Mouse (Mus musculus): ENCODE results near the gene Mfap3. TPM values are rescaled to one million over a fixed set of nuclear protein-coding genes. Genes with fewer than 3 reads are reported as not detected.
"Not testable (repeated sequence)": the region's sequence is repeated elsewhere in the genome, so short reads cannot be mapped to it uniquely, and the experiment has no call there.

Gene Mfap3
- polyA plus RNA-seq, 1 experiment from 2014 or later = 36.3 TPM

- no peak for DNase-seq (ENCODE audit: low spot score)
Observed at GRCm38 (mm10) chr11:57527506-57527905, 9.0 kb downstream of the Mfap3 start.

- no peak for DNase-seq (ENCODE audit: low spot score)
Observed at GRCm38 (mm10) chr11:57529111-57529510, 10.6 kb downstream of the Mfap3 start.

- no peak for DNase-seq (ENCODE audit: low spot score)
Observed at GRCm38 (mm10) chr11:57531300-57531950, 13.0 kb downstream of the Mfap3 start.

- no peak for DNase-seq (ENCODE audit: low spot score)
Observed at GRCm38 (mm10) chr11:57532306-57532705, 13.8 kb downstream of the Mfap3 start.

GRCm38 (mm10) chr11:57535912-57536311 lies 17.4 kb downstream of the Mfap3 start:
- no peak for DNase-seq (ENCODE audit: low spot score)

GRCm38 (mm10) chr11:57539841-57540418 lies 21.5 kb downstream of the Mfap3 start:
- DNase-seq (ENCODE audit: low spot score) = no peak

GRCm38 (mm10) chr11:57540681-57541080 lies 22.2 kb downstream of the Mfap3 start:
- no peak for DNase-seq (ENCODE audit: low spot score)

- peak; percentile 68 for DNase-seq (ENCODE audit: low spot score)
Observed at GRCm38 (mm10) chr11:57548618-57549550, 30.4 kb downstream of the Mfap3 start.

GRCm38 (mm10) chr11:57550230-57550629 lies 31.8 kb downstream of the Mfap3 start:
- DNase-seq (ENCODE audit: low spot score) = no peak

- DNase-seq (ENCODE audit: low spot score) = no peak
Observed at GRCm38 (mm10) chr11:57551016-57551415, 32.6 kb downstream of the Mfap3 start.

- DNase-seq (ENCODE audit: low spot score) = no peak
Observed at GRCm38 (mm10) chr11:57553015-57553780, 34.7 kb downstream of the Mfap3 start.

GRCm38 (mm10) chr11:57557936-57558335 lies 39.5 kb downstream of the Mfap3 start:
- not testable (repeated sequence) for DNase-seq (ENCODE audit: low spot score)

- no peak for DNase-seq (ENCODE audit: low spot score)
Observed at GRCm38 (mm10) chr11:57564564-57564963, 46.1 kb downstream of the Mfap3 start.

GRCm38 (mm10) chr11:57566091-57567035 lies 47.9 kb downstream of the Mfap3 start:
- DNase-seq (ENCODE audit: low spot score) = no peak

GRCm38 (mm10) chr11:57568950-57569490 lies 50.6 kb downstream of the Mfap3 start:
- DNase-seq (ENCODE audit: low spot score) = no peak

GRCm38 (mm10) chr11:57571035-57571434 lies 52.6 kb downstream of the Mfap3 start:
- no peak for DNase-seq (ENCODE audit: low spot score)

GRCm38 (mm10) chr11:57573686-57574274 lies 55.3 kb downstream of the Mfap3 start:
- DNase-seq (ENCODE audit: low spot score) = peak; percentile 26

GRCm38 (mm10) chr11:57576871-57577515 lies 58.5 kb downstream of the Mfap3 start:
- DNase-seq (ENCODE audit: low spot score) = no peak
